Mouse (Mus musculus) small intestine, adult 2 months (tissue): ENCODE data around the gene Mocs3.

Experiments used
- CTCF ChIP-seq: fragments of 200-500 bp; IDR thresholded peaks from 2 replicates; pipeline ENCODE4 v1.5.1; 2012; ENCODE audit warnings: low read depth, mild to moderate bottlenecking, control low read depth, inconsistent platforms, low read length, moderate library complexity, mixed read lengths; ENCODE audit not compliant: insufficient replicate concordance, insufficient read length; ENCODE audit errors: extremely low read depth
- POLR2A ChIP-seq: fragments of 200-500 bp; IDR thresholded peaks from 2 replicates; pipeline ENCODE4 v1.6.1; 2012; ENCODE audit warnings: low read depth, mild to moderate bottlenecking, control low read depth, inconsistent platforms, low read length, moderate library complexity

- TF ChIP-seq CTCF, result peak; percentile 53; the same call in 1 of the 2 replicates
- no peak for TF ChIP-seq POLR2A
These were observed 22.3 kb downstream of the Mocs3 start for GRCm38 (mm10) chr2:168252639-168253292.
